Mouse (Mus musculus) ES-Bruce4 (cell line): ENCODE data around the gene Palm2.

Experiments used
- CTCF ChIP-seq: IDR thresholded peaks from one replicate; pipeline ENCODE4 v1.8.1; 2011; ENCODE audit warnings: low read depth, low read length
- EP300 ChIP-seq: IDR thresholded peaks from 2 replicates; pipeline ENCODE4 v1.6.1; 2011; ENCODE audit warnings: low read depth, low read length; ENCODE audit not compliant: insufficient read depth
- POLR2A ChIP-seq: IDR thresholded peaks from one replicate; pipeline ENCODE4 v1.8.1; 2011; ENCODE audit warnings: low read length; ENCODE audit not compliant: insufficient read depth

DNA sequence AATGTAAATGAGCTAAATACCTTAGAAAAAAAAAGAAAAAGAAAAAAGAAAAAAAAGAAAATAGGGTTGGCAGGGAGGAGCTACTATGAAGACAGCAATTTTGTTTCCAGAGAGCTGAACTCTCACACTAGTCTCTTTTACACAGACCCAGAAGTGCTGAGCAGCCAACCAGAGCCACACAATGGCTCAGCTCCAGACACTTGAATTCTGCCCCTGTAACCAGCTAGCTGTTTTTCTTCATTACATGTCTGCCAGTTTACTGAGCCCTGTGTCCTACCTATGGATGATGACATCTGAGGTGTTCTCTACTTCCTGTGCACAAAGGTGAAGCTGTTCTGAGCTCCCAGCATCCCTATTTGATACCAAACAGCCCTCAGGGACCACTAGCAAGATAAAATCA is 94.2 kb downstream of the Palm2 start:
- TF ChIP-seq POLR2A (no peak), CTCF (no peak), EP300 (no peak)
